Comparison of ENCODE assay signal across 30 mouse cellular contexts in genomic region chr3:65638896-65639295, GRCm38 (mm10). TPM values are rescaled to one million over a fixed set of nuclear protein-coding genes. Genes with fewer than 3 reads are reported as not detected.
A peak's percentile ranks its signal among the peaks of the same experiment; 100 is the strongest.
DNase-seq lines count a peak whose midpoint lies in the region; ATAC-seq and TF ChIP-seq lines count a peak whose summit lies in the region.
"Had no signal": no experiment of that assay in that cellular context is flagged by ENCODE, and none has a peak within 500 bp of the region (broad histone marks: within the 10 kb centered on the region; RNA-seq: fewer than 3 reads in every experiment).

No protein-coding gene starts in this region.

- H3K4me2 ChIP-seq in hindbrain, embryonic 15.5 days: no peak overlapping the region
- H3K4me2 ChIP-seq in hindbrain, embryonic 12.5 days (replicated peaks): no peak overlapping the region
- no peak overlapping the region for H3K4me2 ChIP-seq in lung, embryonic 16.5 days (ENCODE audit: low read depth, low read length)
- no peak overlapping the region for H3K4me2 ChIP-seq in lung, postnatal 0 days (replicated peaks; ENCODE audit: low read depth, low read length)
- H3K4me2 ChIP-seq in stomach, embryonic 16.5 days (ENCODE audit: low read depth, low read length): no peak overlapping the region
- no peak overlapping the region for H3K4me2 ChIP-seq in midbrain, embryonic 11.5 days
- H3K4me2 ChIP-seq: heart, embryonic 12.5 days; hindbrain, embryonic 14.5 days; liver, embryonic 15.5 days; midbrain, embryonic 15.5 days; neural tube, embryonic 12.5 days had no signal

- no peaks in the 10 kb centered on the region for H3K36me3 ChIP-seq in hindbrain, embryonic 15.5 days
- H3K36me3 ChIP-seq in hindbrain, embryonic 12.5 days: no peaks in the 10 kb centered on the region
- no peaks in the 10 kb centered on the region for H3K36me3 ChIP-seq in lung, embryonic 16.5 days (ENCODE audit: control insufficient read depth, insufficient read depth, low read length)
- H3K36me3 ChIP-seq in lung, postnatal 0 days (ENCODE audit: insufficient read depth, low read length): no peaks in the 10 kb centered on the region
- no peaks in the 10 kb centered on the region for H3K36me3 ChIP-seq in stomach, embryonic 16.5 days (ENCODE audit: control insufficient read depth, insufficient read depth, low read length)
- no peaks in the 10 kb centered on the region for H3K36me3 ChIP-seq in midbrain, embryonic 11.5 days (ENCODE audit: control insufficient read depth, insufficient read depth, low read length)
- H3K36me3 ChIP-seq: heart, embryonic 12.5 days; liver, embryonic 15.5 days; midbrain, embryonic 15.5 days; neural tube, embryonic 12.5 days had no signal

- H3K27ac ChIP-seq in hindbrain, embryonic 15.5 days (replicated peaks): no peak overlapping the region
- H3K27ac ChIP-seq in hindbrain, embryonic 12.5 days: no peak overlapping the region
- no peak overlapping the region for H3K27ac ChIP-seq in lung, embryonic 16.5 days (ENCODE audit: low read length)
- H3K27ac ChIP-seq in lung, postnatal 0 days (ENCODE audit: low read length): no peak overlapping the region
- no peak overlapping the region for H3K27ac ChIP-seq in stomach, embryonic 16.5 days (ENCODE audit: low read length)
- H3K27ac ChIP-seq in midbrain, embryonic 11.5 days (ENCODE audit: low read depth, low read length): no peak overlapping the region
- H3K27ac ChIP-seq: gastrocnemius, adult 2 months; hindbrain, embryonic 14.5 days; liver, embryonic 15.5 days; macrophage; midbrain, embryonic 15.5 days; neural tube, embryonic 12.5 days had no signal

- no peaks in the 10 kb centered on the region for H3K27me3 ChIP-seq in hindbrain, embryonic 15.5 days
- no peaks in the 10 kb centered on the region for H3K27me3 ChIP-seq in hindbrain, embryonic 12.5 days
- no peaks in the 10 kb centered on the region for H3K27me3 ChIP-seq in lung, embryonic 16.5 days (ENCODE audit: control insufficient read depth, insufficient read depth, low read depth, low read length)
- H3K27me3 ChIP-seq in lung, postnatal 0 days (replicated peaks; ENCODE audit: insufficient read depth, low read length): no peaks in the 10 kb centered on the region
- no peaks in the 10 kb centered on the region for H3K27me3 ChIP-seq in stomach, embryonic 16.5 days (ENCODE audit: control insufficient read depth, insufficient read depth, low read length)
- H3K27me3 ChIP-seq in midbrain, embryonic 11.5 days (ENCODE audit: control insufficient read depth, insufficient read depth, low read length): no peaks in the 10 kb centered on the region
- H3K27me3 ChIP-seq: heart, embryonic 12.5 days; liver, embryonic 15.5 days; midbrain, embryonic 15.5 days; neural tube, embryonic 12.5 days; Patski had no signal

- no peaks in the 10 kb centered on the region for H3K4me1 ChIP-seq in hindbrain, embryonic 15.5 days (replicated peaks)
- 0 out of 2 replicates have a peak, but pooled peaks cover 2% of the 10 kb centered on the region for H3K4me1 ChIP-seq in hindbrain, embryonic 12.5 days
- H3K4me1 ChIP-seq in lung, embryonic 16.5 days (replicated peaks; ENCODE audit: control insufficient read depth, insufficient read depth, low read length): peaks cover under 1% of the 10 kb centered on the region; the same call in 1 of the 2 replicates
- no peaks in the 10 kb centered on the region for H3K4me1 ChIP-seq in lung, postnatal 0 days (ENCODE audit: insufficient read depth, low read depth, low read length)
- H3K4me1 ChIP-seq in stomach, embryonic 16.5 days (ENCODE audit: control insufficient read depth, insufficient read depth, low read length): peaks cover 3% of the 10 kb centered on the region; the same call in 1 of the 2 replicates
- 0 out of 2 replicates have a peak, but pooled peaks cover 5% of the 10 kb centered on the region for H3K4me1 ChIP-seq in midbrain, embryonic 11.5 days (ENCODE audit: control insufficient read depth, insufficient read depth, low read length)
- H3K4me1 ChIP-seq: liver, embryonic 15.5 days; midbrain, embryonic 15.5 days; neural tube, embryonic 12.5 days had no signal

- ATAC-seq in hindbrain, embryonic 15.5 days (ENCODE audit: low FRiP score, low read depth): peak; percentile 34; the same call in 1 of the 2 replicates
- no peak for ATAC-seq in hindbrain, embryonic 12.5 days (ENCODE audit: low FRiP score)
- ATAC-seq in lung, embryonic 16.5 days (ENCODE audit: low read depth): peak; percentile 47; the same call in 1 of the 2 replicates
- ATAC-seq in lung, postnatal 0 days: peak; percentile 91
- ATAC-seq in stomach, embryonic 16.5 days (ENCODE audit: insufficient read depth, low FRiP score): peak; percentile 35; the same call in 1 of the 2 replicates
- ATAC-seq in midbrain, embryonic 11.5 days (ENCODE audit: low FRiP score): no peak
- ATAC-seq: forebrain, embryonic 14.5 days; inflammation-experienced regulatory T-cells, adult 6 months; midbrain, embryonic 15.5 days; Patski had no signal

- 93% methylated on average over 11 of the region's 11 CpGs for WGBS in hindbrain, embryonic 15.5 days
- 94% methylated on average over 11 of the region's 11 CpGs for WGBS in hindbrain, embryonic 12.5 days
- WGBS in lung, embryonic 16.5 days: 56% methylated on average over 11 of the region's 11 CpGs
- WGBS in lung, postnatal 0 days: 59% methylated on average over 11 of the region's 11 CpGs
- WGBS in stomach, embryonic 16.5 days: 63% methylated on average over 11 of the region's 11 CpGs
- WGBS in midbrain, embryonic 11.5 days: 93% methylated on average over 11 of the region's 11 CpGs

- H3K4me3 ChIP-seq in hindbrain, embryonic 15.5 days: no peak overlapping the region
- H3K4me3 ChIP-seq in hindbrain, embryonic 12.5 days: no peak overlapping the region
- no peak overlapping the region for H3K4me3 ChIP-seq in lung, embryonic 16.5 days (ENCODE audit: low read length)
- H3K4me3 ChIP-seq in lung, postnatal 0 days (ENCODE audit: low read depth, low read length): no peak overlapping the region
- no peak overlapping the region for H3K4me3 ChIP-seq in stomach, embryonic 16.5 days (replicated peaks; ENCODE audit: low read length)
- H3K4me3 ChIP-seq in midbrain, embryonic 11.5 days (ENCODE audit: low read depth, low read length): no peak overlapping the region
- H3K4me3 ChIP-seq: gastrocnemius, adult 2 months; heart, embryonic 12.5 days; liver, embryonic 15.5 days; midbrain, embryonic 15.5 days; neural tube, embryonic 12.5 days had no signal

- peak; percentile 90 for TF ChIP-seq EP300 in lung, postnatal 0 days (IDR thresholded peaks at IDR 0.05)

- no peak for DNase-seq in lung, postnatal 14 days
- DNase-seq in lung, postnatal 0 days (ENCODE audit: low spot score): peak; percentile 77
- DNase-seq in thymus, postnatal 4 days: no peak
- DNase-seq in midbrain, embryonic 11.5 days (ENCODE audit: low spot score, missing footprints): no peak
- DNase-seq: adrenal gland, adult 2 months; adrenal gland, postnatal 36 days; cerebellum, adult 18-20 months; cerebellum, postnatal 14 days; gastrocnemius, adult 2 months; gastrocnemius, postnatal 36 days; heart, adult 18-20 months; heart, postnatal 4 days; kidney, adult 11 months; right cerebral cortex, adult 18-20 months; right cerebral cortex, postnatal 4 days; thymus, postnatal 14 days had no signal

- H3K9ac ChIP-seq in hindbrain, embryonic 15.5 days: no peak overlapping the region
- no peak overlapping the region for H3K9ac ChIP-seq in hindbrain, embryonic 12.5 days
- no peak overlapping the region for H3K9ac ChIP-seq in lung, embryonic 16.5 days (ENCODE audit: low read length)
- no peak overlapping the region for H3K9ac ChIP-seq in lung, postnatal 0 days (replicated peaks; ENCODE audit: low read depth)
- no peak overlapping the region for H3K9ac ChIP-seq in stomach, embryonic 16.5 days (ENCODE audit: low read length)
- no peak overlapping the region for H3K9ac ChIP-seq in midbrain, embryonic 11.5 days (ENCODE audit: low read length)
- H3K9ac ChIP-seq: heart, embryonic 12.5 days; hindbrain, embryonic 14.5 days; liver, embryonic 15.5 days; midbrain, embryonic 15.5 days; neural tube, embryonic 12.5 days had no signal

- no peaks in the 10 kb centered on the region for H3K9me3 ChIP-seq in hindbrain, embryonic 15.5 days
- no peaks in the 10 kb centered on the region for H3K9me3 ChIP-seq in hindbrain, embryonic 12.5 days (replicated peaks)
- H3K9me3 ChIP-seq in lung, embryonic 16.5 days (ENCODE audit: control insufficient read depth, low read length): no peaks in the 10 kb centered on the region
- H3K9me3 ChIP-seq in lung, postnatal 0 days (ENCODE audit: low read length): no peaks in the 10 kb centered on the region
- no peaks in the 10 kb centered on the region for H3K9me3 ChIP-seq in stomach, embryonic 16.5 days (replicated peaks; ENCODE audit: control insufficient read depth, low read length)
- no peaks in the 10 kb centered on the region for H3K9me3 ChIP-seq in midbrain, embryonic 11.5 days (ENCODE audit: control insufficient read depth, low read length)
- H3K9me3 ChIP-seq: heart, embryonic 12.5 days; liver, embryonic 15.5 days; midbrain, embryonic 15.5 days; neural tube, embryonic 12.5 days had no signal

- TF ChIP-seq CTCF in lung, postnatal 0 days (IDR thresholded peaks at IDR 0.05): no peak

RNA-seq across cellular contexts. Expression of gene Lekr1, which starts 27.1 kb away (rescaled TPM):
- polyA plus RNA-seq in hindbrain, embryonic 15.5 days (2015; fragmentation: Nextera tagmentation; extraction: Ambion mirVana): 6.5 and 8.8 TPM in 2 replicates
- 7.6 and 8.3 TPM in 2 replicates for polyA plus RNA-seq in hindbrain, embryonic 12.5 days (2016; fragmentation: Nextera tagmentation; extraction: Ambion mirVana)
- 10.1 and 11.1 TPM in 2 replicates for polyA plus RNA-seq in lung, embryonic 16.5 days (2015; fragmentation: Nextera tagmentation; extraction: Ambion mirVana)
- polyA plus RNA-seq in lung, postnatal 0 days (2015; fragmentation: Nextera tagmentation; extraction: Ambion mirVana): 4.3 and 6.4 TPM in 2 replicates
- polyA plus RNA-seq in stomach, embryonic 16.5 days (2015; fragmentation: Nextera tagmentation; extraction: Ambion mirVana): 7.0 and 7.9 TPM in 2 replicates
- 5.5 and 7.4 TPM in 2 replicates for polyA plus RNA-seq in midbrain, embryonic 11.5 days (2014; fragmentation: Nextera tagmentation; extraction: Ambion mirVana)
- polyA plus RNA-seq: adrenal gland, adult 2 months; liver, adult 2 months had no signal

Comparison
In these comparisons a context has a peak if more than half of its experiments do, and no peak if none do; other contexts are left out.
1. ATAC-seq: peak in hindbrain, embryonic 15.5 days (single experiment), lung, embryonic 16.5 days (single experiment), lung, postnatal 0 days (single experiment) and stomach, embryonic 16.5 days (single experiment); none in hindbrain, embryonic 12.5 days (single experiment) and midbrain, embryonic 11.5 days (single experiment).